Mouse (Mus musculus) stomach, postnatal 0 days (tissue): ENCODE measurements around the gene Afap1l2.

Experiments
- CTCF ChIP-seq: IDR thresholded peaks from 2 replicates; pipeline ENCODE4 v1.5.1; 2016; ENCODE audit warnings: antibody characterized with exemption, low read depth, mild to moderate bottlenecking, moderate library complexity
- EP300 ChIP-seq: optimal IDR thresholded peaks from 2 replicates; pipeline ENCODE3; 2016; ENCODE audit warnings: antibody characterized with exemption

- TF ChIP-seq CTCF, result no peak
- TF ChIP-seq EP300, result no peak
Observed at GRCm38 (mm10) chr19:56953856-56954255, 54.2 kb downstream of the Afap1l2 start.
